Mouse (Mus musculus): ENCODE measurements at regions not wholly inside any gene's neighbourhood (a gene's known extent, or its start where the extent isn't known, plus 50 kb on each side); places are given as distances from the start of the nearest gene placed in this dataset.

- DNase-seq (ENCODE audit: low spot score), result no peak
- H3K36me3 ChIP-seq (ENCODE audit: control insufficient read depth, insufficient read depth, low read length), result no peaks in the 10 kb centered on the region
- peak; percentile 65; the same call in 1 of the 2 replicates for ATAC-seq (ENCODE audit: low FRiP score, low TSS enrichment)
- 35% methylated on average over 5 of the region's 5 CpGs for WGBS
- H3K4me2 ChIP-seq (replicated peaks; ENCODE audit: low read depth), result no peak overlapping the region
- H3K9ac ChIP-seq (ENCODE audit: low read length), result no peak overlapping the region
- H3K27me3 ChIP-seq (ENCODE audit: control insufficient read depth, insufficient read depth, low read length), result no peaks in the 10 kb centered on the region
- H3K4me1 ChIP-seq (replicated peaks; ENCODE audit: control insufficient read depth, insufficient read depth), result no peaks in the 10 kb centered on the region
- H3K27ac ChIP-seq (replicated peaks), result no peak overlapping the region
- H3K9me3 ChIP-seq (ENCODE audit: control insufficient read depth, low read length), result no peaks in the 10 kb centered on the region
- H3K4me3 ChIP-seq (ENCODE audit: low read depth, low read length), result no peak overlapping the region
- TF ChIP-seq EP300 (optimal IDR thresholded peaks at IDR 0.05), result no peak
Observed at GRCm38 (mm10) chr15:92850854-92851253, 424.1 kb downstream of the Gxylt1 start.

- 78% methylated on average over 5 of the region's 5 CpGs for WGBS
- H3K27ac ChIP-seq (replicated peaks), result no peak overlapping the region
- ATAC-seq (ENCODE audit: low FRiP score, low TSS enrichment) (no peak), DNase-seq (ENCODE audit: low spot score) (no peak)
- no peaks in the 10 kb centered on the region for H3K4me1 ChIP-seq (replicated peaks; ENCODE audit: control insufficient read depth, insufficient read depth)
- no peak overlapping the region for H3K9ac ChIP-seq (ENCODE audit: low read length)
- no peak for TF ChIP-seq EP300 (optimal IDR thresholded peaks at IDR 0.05)
- no peak for TF ChIP-seq CTCF (IDR thresholded peaks at IDR 0.05; ENCODE audit: low read depth)
- H3K36me3 ChIP-seq (ENCODE audit: control insufficient read depth, insufficient read depth, low read length), result no peaks in the 10 kb centered on the region
- H3K27me3 ChIP-seq (ENCODE audit: control insufficient read depth, insufficient read depth, low read length), result no peaks in the 10 kb centered on the region
- H3K9me3 ChIP-seq (ENCODE audit: control insufficient read depth, low read length), result no peaks in the 10 kb centered on the region
- no peak overlapping the region for H3K4me3 ChIP-seq (ENCODE audit: low read depth, low read length)
- no peak overlapping the region for H3K4me2 ChIP-seq (replicated peaks; ENCODE audit: low read depth)
Observed at GRCm38 (mm10) chr15:92840035-92840434, 434.9 kb downstream of the Gxylt1 start.

- TF ChIP-seq EP300 (optimal IDR thresholded peaks at IDR 0.05) (no peak), CTCF (IDR thresholded peaks at IDR 0.05; ENCODE audit: low read depth) (no peak)
Observed at GRCm38 (mm10) chr15:92839611-92840010, 435.4 kb downstream of the Gxylt1 start.

DNA sequence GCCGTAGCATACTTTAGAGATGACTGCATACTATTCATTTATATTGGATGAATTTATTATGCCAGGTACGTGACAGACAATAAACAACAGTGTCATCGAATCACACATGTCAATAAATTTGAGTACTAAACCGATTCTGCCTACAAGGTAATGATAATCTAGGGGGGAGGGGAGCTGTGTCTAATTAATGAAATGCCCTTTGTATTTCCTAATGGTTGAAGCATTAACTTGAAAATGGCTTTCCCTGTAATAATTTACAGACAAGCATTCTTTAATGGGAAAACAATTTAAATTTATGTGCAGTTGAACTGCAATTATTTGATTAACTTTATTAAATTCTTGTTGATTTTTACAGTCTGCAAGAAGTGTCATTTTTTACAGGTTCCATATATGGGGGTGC, 429.5 kb downstream of the Pdzrn4 start:
- no peak overlapping the region for H3K9ac ChIP-seq (ENCODE audit: low read length)
- WGBS, result 74% methylated on average over 4 of the region's 4 CpGs
- no peak for TF ChIP-seq CTCF (IDR thresholded peaks at IDR 0.05; ENCODE audit: low read depth)
- no peak for TF ChIP-seq EP300 (optimal IDR thresholded peaks at IDR 0.05)

More at GRCm38 (mm10) chr15:92839611-92840010, 435.4 kb downstream of the Gxylt1 start:
- ATAC-seq (ENCODE audit: low FRiP score, low TSS enrichment) (no peak), DNase-seq (ENCODE audit: low spot score) (no peak)
- no peaks in the 10 kb centered on the region for H3K9me3 ChIP-seq (ENCODE audit: control insufficient read depth, low read length)
- 64% methylated on average over 4 of the region's 4 CpGs for WGBS
- H3K36me3 ChIP-seq (ENCODE audit: control insufficient read depth, insufficient read depth, low read length), result no peaks in the 10 kb centered on the region
- H3K4me2 ChIP-seq (replicated peaks; ENCODE audit: low read depth), result no peak overlapping the region
- no peak overlapping the region for H3K4me3 ChIP-seq (ENCODE audit: low read depth, low read length)
- H3K27me3 ChIP-seq (ENCODE audit: control insufficient read depth, insufficient read depth, low read length), result no peaks in the 10 kb centered on the region
- no peaks in the 10 kb centered on the region for H3K4me1 ChIP-seq (replicated peaks; ENCODE audit: control insufficient read depth, insufficient read depth)
- no peak overlapping the region for H3K27ac ChIP-seq (replicated peaks)
- H3K9ac ChIP-seq (ENCODE audit: low read length), result no peak overlapping the region

More for the DNA sequence above, 429.5 kb downstream of the Pdzrn4 start:
- no peaks in the 10 kb centered on the region for H3K9me3 ChIP-seq (ENCODE audit: control insufficient read depth, low read length)
- H3K4me2 ChIP-seq (replicated peaks; ENCODE audit: low read depth), result no peak overlapping the region
- H3K4me3 ChIP-seq (ENCODE audit: low read depth, low read length), result no peak overlapping the region
- no peaks in the 10 kb centered on the region for H3K27me3 ChIP-seq (ENCODE audit: control insufficient read depth, insufficient read depth, low read length)
- ATAC-seq (ENCODE audit: low FRiP score, low TSS enrichment), result no peak
- H3K4me1 ChIP-seq (replicated peaks; ENCODE audit: control insufficient read depth, insufficient read depth), result no peaks in the 10 kb centered on the region
- DNase-seq (ENCODE audit: low spot score), result no peak
- no peak overlapping the region for H3K27ac ChIP-seq (replicated peaks)
- H3K36me3 ChIP-seq (ENCODE audit: control insufficient read depth, insufficient read depth, low read length), result no peaks in the 10 kb centered on the region
